Mouse (Mus musculus) CH12.LX (cell line): ENCODE measurements around the gene Rsph9.

ENCODE experiments used
- CTCF ChIP-seq, 2 experiments: IDR thresholded peaks in 1 of 2; conservative IDR thresholded peaks in 1 of 2; 2 replicates each; pipeline ENCODE4 v1.5.1; 2011 to 2012; ENCODE audit warnings: low read depth in 2 of 2, low read length in 2 of 2, improper control_type of control experiment in 1 of 2, inconsistent platforms in 1 of 2, mild to moderate bottlenecking in 1 of 2, moderate library complexity in 1 of 2
- EP300 ChIP-seq: IDR thresholded peaks from 2 replicates; pipeline ENCODE4 v1.6.1; 2011; ENCODE audit warnings: low read length, improper control_type of control experiment
- MEF2A ChIP-seq: IDR thresholded peaks from 2 replicates; pipeline ENCODE4 v1.6.1; 2014; ENCODE audit warnings: low read depth, mild to moderate bottlenecking, inconsistent platforms, low read length, improper control_type of control experiment, borderline replicate concordance
- RAD21 ChIP-seq: IDR thresholded peaks from 2 replicates; pipeline ENCODE4 v1.6.1; 2011; ENCODE audit warnings: low read depth, mild to moderate bottlenecking, low read length, improper control_type of control experiment, moderate library complexity
- SMC3 ChIP-seq: IDR thresholded peaks from 2 replicates; pipeline ENCODE4 v1.6.1; 2011; ENCODE audit warnings: low read depth, low read length, improper control_type of control experiment
- ZC3H11A ChIP-seq: IDR thresholded peaks from 2 replicates; pipeline ENCODE4 v1.6.1; 2012; ENCODE audit warnings: low read depth, mild to moderate bottlenecking, inconsistent platforms, low read length, improper control_type of control experiment

- TF ChIP-seq RAD21 (no peak), CTCF (conservative IDR thresholded peaks at IDR 0.05 in 1 of 2, IDR thresholded peaks at IDR 0.05 in 1 of 2; ENCODE audit: low read depth in 2 of 2, low read length in 2 of 2) (no peak), EP300 (no peak), ZC3H11A (no peak), MEF2A (no peak), SMC3 (no peak)
Observed at GRCm38 (mm10) chr17:46118423-46118850, 25.6 kb downstream of the Rsph9 start.
